24 mouse cellular contexts compared by ENCODE assay signal in genomic region chr17:74073067-74073466, GRCm38 (mm10). TPM values are rescaled to one million over a fixed set of nuclear protein-coding genes. Genes with fewer than 3 reads are reported as not detected.
"Had no signal": no experiment of that assay in that cellular context is flagged by ENCODE, and none has a peak within 500 bp of the region (broad histone marks: within the 10 kb centered on the region; RNA-seq: fewer than 3 reads in every experiment).

No protein-coding gene starts in this region.

RNA-seq across cellular contexts. Expression of gene Srd5a2, which starts 25.4 kb away (rescaled TPM):
- total RNA-seq: common myeloid progenitor, adult 5-6 weeks; gastrocnemius, adult 2 months; gastrocnemius, postnatal 10 days; gastrocnemius, postnatal 14 days; gastrocnemius, postnatal 25 days; gastrocnemius, postnatal 36 days; gastrocnemius, postnatal 4 days; granulocyte monocyte progenitor cell, adult 5-6 weeks; heart, adult 18-20 months had no signal
- polyA plus RNA-seq: embryonic facial prominence, embryonic 10.5 days; embryonic facial prominence, embryonic 11.5 days; embryonic facial prominence, embryonic 13.5 days; embryonic facial prominence, embryonic 14.5 days; embryonic facial prominence, embryonic 15.5 days; erythroblast, embryonic 14.5 days; forebrain, embryonic 10.5 days; forebrain, embryonic 11.5 days; forebrain, embryonic 12.5 days; forebrain, embryonic 13.5 days; forebrain, embryonic 14.5 days; forebrain, embryonic 15.5 days; forebrain, embryonic 16.5 days; forebrain, postnatal 0 days; heart, adult 2 months had no signal
